Mouse (Mus musculus): ENCODE measurements around the gene Golim4. TPM values are rescaled to one million over a fixed set of nuclear protein-coding genes. Genes with fewer than 3 reads are reported as not detected.

Gene Golim4
- polyA plus RNA-seq, 2 experiments: 12.5 to 18.8 TPM

- no peak overlapping the region for H3K4me2 ChIP-seq (ENCODE audit: low read depth)
- H3K9ac ChIP-seq (replicated peaks): no peak overlapping the region
- H3K9me3 ChIP-seq (ENCODE audit: control insufficient read depth, low read length): no peaks in the 10 kb centered on the region
- ATAC-seq (ENCODE audit: insufficient read depth) (no peak), DNase-seq (ENCODE audit: low read depth in 3 of 3, low spot score in 3 of 3) (no peak)
- WGBS (ENCODE audit: insufficient replicate concordance): 59% methylated on average over 2 of the region's 2 CpGs
- no peaks in the 10 kb centered on the region for H3K36me3 ChIP-seq (replicated peaks; ENCODE audit: control insufficient read depth, insufficient read depth, low read depth)
- H3K27me3 ChIP-seq (ENCODE audit: control insufficient read depth, insufficient read depth, low read length): no peaks in the 10 kb centered on the region
- H3K27ac ChIP-seq: no peak overlapping the region
- peaks cover 11 to 17% of the 10 kb centered on the region in 2 experiments for H3K4me1 ChIP-seq (replicated peaks; ENCODE audit: control insufficient read depth in 2 of 2, insufficient read depth in 2 of 2, low read length in 1 of 2)
- no peak for TF ChIP-seq CTCF (IDR thresholded peaks at IDR 0.05; ENCODE audit: low read depth)
- H3K4me3 ChIP-seq (ENCODE audit: insufficient read depth in 1 of 2, low read depth in 2 of 2, low read length in 2 of 2): no peak overlapping the region
Measured at GRCm38 (mm10) chr3:75925123-75925522, 31.6 kb downstream of the Golim4 start.

GRCm38 (mm10) chr3:75917770-75918503 is 38.8 kb downstream of the Golim4 start:
- DNase-seq (ENCODE audit: low read depth in 3 of 3, low spot score in 3 of 3) (peak; percentile 86 to 88 (median 87)), ATAC-seq (ENCODE audit: insufficient read depth) (peak; percentile 100)
- no peaks in the 10 kb centered on the region for H3K9me3 ChIP-seq (ENCODE audit: control insufficient read depth, low read length)
- H3K27ac ChIP-seq: peak overlapping the region; percentile 91
- H3K27me3 ChIP-seq (ENCODE audit: control insufficient read depth, insufficient read depth, low read length): no peaks in the 10 kb centered on the region
- peak overlapping the region; percentile 59 for H3K4me2 ChIP-seq (ENCODE audit: low read depth)
- H3K36me3 ChIP-seq (replicated peaks; ENCODE audit: control insufficient read depth, insufficient read depth, low read depth): no peaks in the 10 kb centered on the region
- peak overlapping the region in 1 of 2 experiments; percentile 23; a peak in 2 of 4 replicates for H3K4me3 ChIP-seq (ENCODE audit: insufficient read depth in 1 of 2, low read depth in 2 of 2, low read length in 2 of 2)
- peaks cover 41 to 42% of the 10 kb centered on the region in 2 experiments for H3K4me1 ChIP-seq (replicated peaks; ENCODE audit: control insufficient read depth in 2 of 2, insufficient read depth in 2 of 2, low read length in 1 of 2)
- H3K9ac ChIP-seq (replicated peaks): peak overlapping the region; percentile 42; the same call in 1 of the 2 replicates
- WGBS (ENCODE audit: insufficient replicate concordance): 40% methylated on average over 17 of the region's 17 CpGs
- TF ChIP-seq CTCF (IDR thresholded peaks at IDR 0.05; ENCODE audit: low read depth): no peak
- peak; percentile 91 for TF ChIP-seq EP300 (IDR thresholded peaks at IDR 0.05; ENCODE audit: low read depth)

- Histone ChIP-seq H3K9me3 (ENCODE audit: control insufficient read depth, low read length) (no peaks in the 10 kb centered on the region), H3K4me3 (ENCODE audit: insufficient read depth in 1 of 2, low read depth in 2 of 2, low read length in 2 of 2) (no peak overlapping the region), H3K27ac (no peak overlapping the region), H3K36me3 (replicated peaks; ENCODE audit: control insufficient read depth, insufficient read depth, low read depth) (no peaks in the 10 kb centered on the region), H3K9ac (replicated peaks) (no peak overlapping the region), H3K27me3 (ENCODE audit: control insufficient read depth, insufficient read depth, low read length) (no peaks in the 10 kb centered on the region), H3K4me2 (ENCODE audit: low read depth) (no peak overlapping the region), H3K4me1 (replicated peaks; ENCODE audit: control insufficient read depth in 2 of 2, insufficient read depth in 2 of 2, low read length in 1 of 2) (peaks cover 13 to 21% of the 10 kb centered on the region in 2 experiments)
- DNase-seq (ENCODE audit: low read depth in 3 of 3, low spot score in 3 of 3) (no peak), ATAC-seq (ENCODE audit: insufficient read depth) (no peak)
- TF ChIP-seq CTCF (IDR thresholded peaks at IDR 0.05; ENCODE audit: low read depth): no peak
- TF ChIP-seq EP300 (IDR thresholded peaks at IDR 0.05; ENCODE audit: low read depth): no peak
- WGBS (ENCODE audit: insufficient replicate concordance): 56% methylated on average over 4 of the region's 4 CpGs
Measured at GRCm38 (mm10) chr3:75912786-75913185, 44.0 kb downstream of the Golim4 start.

- Histone ChIP-seq H3K4me1 (replicated peaks; ENCODE audit: control insufficient read depth in 2 of 2, insufficient read depth in 2 of 2, low read length in 1 of 2) (peaks cover 2 to 7% of the 10 kb centered on the region in 2 experiments; a peak in 2 of 4 replicates), H3K9ac (replicated peaks) (no peak overlapping the region), H3K4me3 (ENCODE audit: insufficient read depth in 1 of 2, low read depth in 2 of 2, low read length in 2 of 2) (no peak overlapping the region), H3K9me3 (ENCODE audit: control insufficient read depth, low read length) (no peaks in the 10 kb centered on the region), H3K27ac (no peak overlapping the region), H3K4me2 (ENCODE audit: low read depth) (no peak overlapping the region), H3K27me3 (ENCODE audit: control insufficient read depth, insufficient read depth, low read length) (no peaks in the 10 kb centered on the region), H3K36me3 (replicated peaks; ENCODE audit: control insufficient read depth, insufficient read depth, low read depth) (no peaks in the 10 kb centered on the region; the same call in 1 of the 2 replicates)
- no peak for TF ChIP-seq EP300 (IDR thresholded peaks at IDR 0.05; ENCODE audit: low read depth)
- no peak for TF ChIP-seq CTCF (IDR thresholded peaks at IDR 0.05; ENCODE audit: low read depth)
- no peak for ATAC-seq (ENCODE audit: insufficient read depth)
- no peak for DNase-seq (ENCODE audit: low read depth in 3 of 3, low spot score in 3 of 3)
Measured at GRCm38 (mm10) chr3:75910768-75911167, 46.0 kb downstream of the Golim4 start.

- H3K9me3 ChIP-seq (ENCODE audit: control insufficient read depth, low read length): no peaks in the 10 kb centered on the region
- TF ChIP-seq CTCF (IDR thresholded peaks at IDR 0.05; ENCODE audit: low read depth): peak; percentile 72
- no peak for TF ChIP-seq EP300 (IDR thresholded peaks at IDR 0.05; ENCODE audit: low read depth)
- no peak overlapping the region for H3K27ac ChIP-seq
- DNase-seq (ENCODE audit: low read depth in 3 of 3, low spot score in 3 of 3): peak; percentile 31 to 47 (median 37)
- no peaks in the 10 kb centered on the region for H3K27me3 ChIP-seq (ENCODE audit: control insufficient read depth, insufficient read depth, low read length)
- H3K4me3 ChIP-seq (ENCODE audit: insufficient read depth in 1 of 2, low read depth in 2 of 2, low read length in 2 of 2): no peak overlapping the region
- H3K4me2 ChIP-seq (ENCODE audit: low read depth): no peak overlapping the region
- H3K36me3 ChIP-seq (replicated peaks; ENCODE audit: control insufficient read depth, insufficient read depth, low read depth): no peaks in the 10 kb centered on the region; the same call in 1 of the 2 replicates
- WGBS (ENCODE audit: insufficient replicate concordance): 18% methylated on average over 4 of the region's 4 CpGs
- peaks cover under 1 to 5% of the 10 kb centered on the region in 2 experiments; a peak in 2 of 4 replicates for H3K4me1 ChIP-seq (replicated peaks; ENCODE audit: control insufficient read depth in 2 of 2, insufficient read depth in 2 of 2, low read length in 1 of 2)
- no peak overlapping the region for H3K9ac ChIP-seq (replicated peaks)
- ATAC-seq (ENCODE audit: insufficient read depth): peak; percentile 50; the same call in 1 of the 2 replicates
Measured at GRCm38 (mm10) chr3:75910257-75910656, 46.5 kb downstream of the Golim4 start.
